Mouse (Mus musculus): ENCODE measurements around the gene Auts2. TPM values are rescaled to one million over a fixed set of nuclear protein-coding genes. Genes with fewer than 3 reads are reported as not detected.

Auts2 gene
- polyA plus RNA-seq, 1 experiment from 2014 or later: 53.4 TPM

DNA sequence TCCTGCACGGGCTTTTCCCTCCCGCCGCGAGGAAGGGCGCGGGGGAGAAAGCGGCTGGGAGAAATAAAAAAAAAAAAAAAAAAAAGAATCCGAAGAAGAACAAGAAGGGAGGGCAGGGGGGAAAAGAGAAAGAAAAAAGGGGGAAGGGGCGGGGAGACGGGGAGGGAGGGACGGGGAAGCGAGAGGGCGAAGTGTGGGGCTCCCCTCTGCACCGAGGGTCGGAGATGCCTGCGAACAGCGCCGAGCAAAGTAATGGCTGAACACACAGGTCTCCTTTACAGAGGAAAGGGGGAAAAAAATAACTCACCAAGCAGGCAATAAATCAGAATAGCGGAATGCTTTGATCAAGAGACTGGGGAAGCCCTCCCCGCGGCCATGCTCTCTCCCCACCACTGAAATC lies 1.2 kb downstream of the Auts2 start:
- H3K4me1 ChIP-seq (ENCODE audit: control insufficient read depth, insufficient read depth, low read length): peaks cover 12% of the 10 kb centered on the region
- ATAC-seq (ENCODE audit: insufficient number of reproducible peaks, low FRiP score, low TSS enrichment, low read depth): no peak
- H3K27ac ChIP-seq (replicated peaks; ENCODE audit: low read depth, low read length): peak overlapping the region; percentile 88
- H3K36me3 ChIP-seq (ENCODE audit: control insufficient read depth, insufficient read depth, low read length): no peaks in the 10 kb centered on the region
- peak; percentile 68 for DNase-seq (ENCODE audit: low spot score)
- H3K27me3 ChIP-seq (ENCODE audit: control insufficient read depth, insufficient read depth, low read length): no peaks in the 10 kb centered on the region
- peak overlapping the region; percentile 90 for H3K9ac ChIP-seq (ENCODE audit: low read length)
- H3K9me3 ChIP-seq (ENCODE audit: control insufficient read depth, low read length): no peaks in the 10 kb centered on the region
- H3K4me2 ChIP-seq (ENCODE audit: low read depth, severe bottlenecking): peak overlapping the region; percentile 78
- 0% methylated on average over 13 of the region's 21 CpGs for WGBS
- H3K4me3 ChIP-seq (ENCODE audit: low read depth, low read length): peak overlapping the region; percentile 83

DNA sequence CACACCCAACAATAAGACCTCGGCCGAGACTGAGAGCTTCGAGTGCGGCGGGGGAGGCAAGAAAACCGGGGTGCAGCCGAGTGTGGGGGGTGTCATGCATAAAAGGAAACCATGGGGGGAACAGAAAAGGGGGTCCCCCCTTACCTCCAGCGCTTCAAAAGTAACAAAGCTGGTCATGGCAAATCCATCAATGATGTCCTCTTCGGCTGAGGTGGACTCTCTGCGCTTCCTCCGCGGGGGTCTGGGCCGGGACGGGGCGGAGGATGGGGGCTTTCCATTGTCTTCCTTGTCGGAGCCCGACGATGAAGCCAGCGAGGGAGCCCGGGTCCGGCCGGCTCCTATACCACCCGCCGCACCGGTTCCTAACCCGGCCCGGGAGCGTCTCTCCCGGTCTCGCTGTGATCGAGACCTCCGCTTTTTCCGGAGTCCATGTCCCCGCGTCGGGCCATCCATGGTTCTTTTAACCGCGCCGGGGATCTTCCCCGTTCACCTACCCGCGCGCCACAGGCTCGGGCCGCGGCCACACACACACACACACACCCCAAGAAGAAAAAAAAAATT lies 1.7 kb downstream of the Auts2 start:
- DNase-seq (ENCODE audit: low spot score): peak; percentile 57
- Histone ChIP-seq H3K36me3 (ENCODE audit: control insufficient read depth, insufficient read depth, low read length) (no peaks in the 10 kb centered on the region), H3K9ac (ENCODE audit: low read length) (peak overlapping the region; percentile 90), H3K4me1 (ENCODE audit: control insufficient read depth, insufficient read depth, low read length) (peaks cover 12% of the 10 kb centered on the region), H3K27ac (replicated peaks; ENCODE audit: low read depth, low read length) (peak overlapping the region; percentile 88), H3K27me3 (ENCODE audit: control insufficient read depth, insufficient read depth, low read length) (no peaks in the 10 kb centered on the region), H3K4me3 (ENCODE audit: low read depth, low read length) (peak overlapping the region; percentile 83), H3K9me3 (ENCODE audit: control insufficient read depth, low read length) (no peaks in the 10 kb centered on the region), H3K4me2 (ENCODE audit: low read depth, severe bottlenecking) (peak overlapping the region; percentile 78)
- under 1% methylated on average over 46 of the region's 46 CpGs for WGBS
- ATAC-seq (ENCODE audit: insufficient number of reproducible peaks, low FRiP score, low TSS enrichment, low read depth): no peak

DNA sequence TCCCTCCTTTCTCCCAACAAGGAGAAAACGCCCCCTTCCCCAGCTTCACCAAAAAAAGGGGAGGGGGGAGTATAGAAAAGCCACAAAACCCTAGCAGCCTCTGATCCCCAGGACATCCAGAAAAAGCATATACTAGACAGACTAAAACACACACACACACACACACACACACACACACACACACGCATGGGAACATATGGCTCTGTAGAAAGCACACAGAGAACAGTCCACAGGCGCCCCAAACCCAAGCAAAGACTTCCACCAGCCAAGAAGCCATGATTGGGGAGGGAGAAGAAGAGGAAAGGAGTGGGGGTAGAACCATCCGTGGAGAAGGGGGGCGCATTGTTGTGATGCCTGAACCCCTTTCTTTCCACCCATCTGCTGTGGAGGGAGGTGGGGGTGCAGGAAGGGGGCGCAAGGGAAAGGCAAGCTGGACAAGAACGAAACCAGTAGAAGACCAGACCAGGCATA lies 2.3 kb downstream of the Auts2 start:
- H3K27ac ChIP-seq (replicated peaks; ENCODE audit: low read depth, low read length): 0 out of 2 replicates have a peak overlapping the region, but pooled peaks have one; percentile 21
- H3K27me3 ChIP-seq (ENCODE audit: control insufficient read depth, insufficient read depth, low read length): no peaks in the 10 kb centered on the region
- H3K36me3 ChIP-seq (ENCODE audit: control insufficient read depth, insufficient read depth, low read length): no peaks in the 10 kb centered on the region
- peak overlapping the region; percentile 83 for H3K4me3 ChIP-seq (ENCODE audit: low read depth, low read length)
- 2% methylated on average over 7 of the region's 7 CpGs for WGBS
- ATAC-seq (ENCODE audit: insufficient number of reproducible peaks, low FRiP score, low TSS enrichment, low read depth) (no peak), DNase-seq (ENCODE audit: low spot score) (no peak)
- H3K9me3 ChIP-seq (ENCODE audit: control insufficient read depth, low read length): no peaks in the 10 kb centered on the region
- H3K4me1 ChIP-seq (ENCODE audit: control insufficient read depth, insufficient read depth, low read length): peaks cover 12% of the 10 kb centered on the region
- peak overlapping the region; percentile 90 for H3K9ac ChIP-seq (ENCODE audit: low read length)
- peak overlapping the region; percentile 78 for H3K4me2 ChIP-seq (ENCODE audit: low read depth, severe bottlenecking)

- DNase-seq (ENCODE audit: low spot score) (no peak), ATAC-seq (ENCODE audit: insufficient number of reproducible peaks, low FRiP score, low TSS enrichment, low read depth) (no peak)
- Histone ChIP-seq H3K9ac (ENCODE audit: low read length) (no peak overlapping the region), H3K9me3 (ENCODE audit: control insufficient read depth, low read length) (no peaks in the 10 kb centered on the region), H3K4me3 (ENCODE audit: low read depth, low read length) (no peak overlapping the region), H3K27me3 (ENCODE audit: control insufficient read depth, insufficient read depth, low read length) (no peaks in the 10 kb centered on the region), H3K4me2 (ENCODE audit: low read depth, severe bottlenecking) (no peak overlapping the region), H3K4me1 (ENCODE audit: control insufficient read depth, insufficient read depth, low read length) (peaks cover 16% of the 10 kb centered on the region), H3K36me3 (ENCODE audit: control insufficient read depth, insufficient read depth, low read length) (no peaks in the 10 kb centered on the region), H3K27ac (replicated peaks; ENCODE audit: low read depth, low read length) (no peak overlapping the region)
- WGBS: 86% methylated on average over 4 of the region's 4 CpGs
These were observed 5.7 kb downstream of the Auts2 start for GRCm38 (mm10) chr5:132537475-132537874.

GRCm38 (mm10) chr5:132526395-132526794 lies 16.7 kb downstream of the Auts2 start:
- 52% methylated on average over 3 of the region's 3 CpGs for WGBS
- Histone ChIP-seq H3K36me3 (ENCODE audit: control insufficient read depth, insufficient read depth, low read length) (no peaks in the 10 kb centered on the region), H3K9ac (ENCODE audit: low read length) (no peak overlapping the region), H3K9me3 (ENCODE audit: control insufficient read depth, low read length) (no peaks in the 10 kb centered on the region), H3K4me3 (ENCODE audit: low read depth, low read length) (no peak overlapping the region), H3K4me1 (ENCODE audit: control insufficient read depth, insufficient read depth, low read length) (peaks cover 41% of the 10 kb centered on the region), H3K27me3 (ENCODE audit: control insufficient read depth, insufficient read depth, low read length) (no peaks in the 10 kb centered on the region), H3K4me2 (ENCODE audit: low read depth, severe bottlenecking) (no peak overlapping the region), H3K27ac (replicated peaks; ENCODE audit: low read depth, low read length) (no peak overlapping the region)
- ATAC-seq (ENCODE audit: insufficient number of reproducible peaks, low FRiP score, low TSS enrichment, low read depth) (no peak), DNase-seq (ENCODE audit: low spot score) (no peak)

DNA sequence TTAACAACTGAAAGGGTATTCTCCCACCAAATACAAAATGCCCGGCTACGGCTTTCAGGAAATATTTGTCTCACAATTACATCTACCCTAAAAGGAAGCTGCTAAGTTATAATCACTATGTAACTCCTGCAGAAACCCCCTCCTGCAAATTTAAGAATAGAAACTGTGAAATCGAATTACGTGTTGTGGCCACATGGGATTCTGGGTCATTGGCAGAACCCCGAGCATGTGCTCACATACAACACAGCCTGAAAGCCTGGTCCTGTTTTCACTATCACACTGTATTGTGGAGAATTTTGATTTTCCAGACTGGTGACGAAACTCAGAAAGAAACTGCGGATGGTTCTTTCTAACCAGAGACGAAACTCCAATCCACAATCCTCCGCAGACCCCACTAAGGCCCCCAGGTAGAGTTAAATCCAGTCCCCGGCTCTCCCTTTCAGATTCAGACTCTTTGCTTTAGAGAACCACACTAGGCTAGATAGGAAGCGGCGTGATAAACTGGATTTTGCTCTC lies 21.7 kb downstream of the Auts2 start:
- H3K9ac ChIP-seq (ENCODE audit: low read length): no peak overlapping the region
- peaks cover 41% of the 10 kb centered on the region for H3K4me1 ChIP-seq (ENCODE audit: control insufficient read depth, insufficient read depth, low read length)
- ATAC-seq (ENCODE audit: insufficient number of reproducible peaks, low FRiP score, low TSS enrichment, low read depth) (no peak), DNase-seq (ENCODE audit: low spot score) (no peak)
- no peak overlapping the region for H3K27ac ChIP-seq (replicated peaks; ENCODE audit: low read depth, low read length)
- WGBS: 57% methylated on average over 12 of the region's 12 CpGs
- H3K36me3 ChIP-seq (ENCODE audit: control insufficient read depth, insufficient read depth, low read length): no peaks in the 10 kb centered on the region
- no peaks in the 10 kb centered on the region for H3K27me3 ChIP-seq (ENCODE audit: control insufficient read depth, insufficient read depth, low read length)
- no peaks in the 10 kb centered on the region for H3K9me3 ChIP-seq (ENCODE audit: control insufficient read depth, low read length)
- no peak overlapping the region for H3K4me3 ChIP-seq (ENCODE audit: low read depth, low read length)
- no peak overlapping the region for H3K4me2 ChIP-seq (ENCODE audit: low read depth, severe bottlenecking)

GRCm38 (mm10) chr5:132517879-132518278 lies 25.3 kb downstream of the Auts2 start:
- Histone ChIP-seq H3K27ac (replicated peaks; ENCODE audit: low read depth, low read length) (no peak overlapping the region), H3K4me2 (ENCODE audit: low read depth, severe bottlenecking) (no peak overlapping the region), H3K9ac (ENCODE audit: low read length) (no peak overlapping the region), H3K36me3 (ENCODE audit: control insufficient read depth, insufficient read depth, low read length) (no peaks in the 10 kb centered on the region), H3K9me3 (ENCODE audit: control insufficient read depth, low read length) (no peaks in the 10 kb centered on the region), H3K27me3 (ENCODE audit: control insufficient read depth, insufficient read depth, low read length) (no peaks in the 10 kb centered on the region), H3K4me3 (ENCODE audit: low read depth, low read length) (no peak overlapping the region), H3K4me1 (ENCODE audit: control insufficient read depth, insufficient read depth, low read length) (peaks cover 40% of the 10 kb centered on the region)
- WGBS: 48% methylated on average over 6 of the region's 6 CpGs
- DNase-seq (ENCODE audit: low spot score) (no peak), ATAC-seq (ENCODE audit: insufficient number of reproducible peaks, low FRiP score, low TSS enrichment, low read depth) (no peak)

DNA sequence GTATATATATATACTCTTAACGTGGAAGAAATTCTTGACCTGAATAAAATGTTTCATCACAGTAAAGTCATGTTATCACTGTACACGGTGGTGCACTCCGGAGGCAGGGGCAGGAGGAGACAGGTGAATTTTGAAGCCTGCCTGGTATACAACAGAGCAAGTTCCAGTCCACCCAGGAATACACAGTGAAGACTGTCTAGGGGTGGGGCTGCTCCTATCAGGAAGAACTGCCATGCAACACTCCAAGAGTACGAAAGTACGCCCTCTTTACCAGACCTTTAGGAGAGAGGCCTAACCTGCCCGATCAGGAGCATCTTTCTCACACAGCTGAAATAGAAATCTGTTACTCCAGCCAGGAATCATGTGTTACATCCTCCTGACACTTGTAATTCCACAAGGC lies 28.6 kb downstream of the Auts2 start:
- Histone ChIP-seq H3K4me1 (ENCODE audit: control insufficient read depth, insufficient read depth, low read length) (peaks cover 22% of the 10 kb centered on the region), H3K27ac (replicated peaks; ENCODE audit: low read depth, low read length) (no peak overlapping the region), H3K4me3 (ENCODE audit: low read depth, low read length) (no peak overlapping the region), H3K27me3 (ENCODE audit: control insufficient read depth, insufficient read depth, low read length) (no peaks in the 10 kb centered on the region), H3K4me2 (ENCODE audit: low read depth, severe bottlenecking) (no peak overlapping the region), H3K36me3 (ENCODE audit: control insufficient read depth, insufficient read depth, low read length) (no peaks in the 10 kb centered on the region), H3K9ac (ENCODE audit: low read length) (no peak overlapping the region), H3K9me3 (ENCODE audit: control insufficient read depth, low read length) (no peaks in the 10 kb centered on the region)
- 86% methylated on average over 6 of the region's 6 CpGs for WGBS
- no peak for ATAC-seq (ENCODE audit: insufficient number of reproducible peaks, low FRiP score, low TSS enrichment, low read depth)
- no peak for DNase-seq (ENCODE audit: low spot score)

DNA sequence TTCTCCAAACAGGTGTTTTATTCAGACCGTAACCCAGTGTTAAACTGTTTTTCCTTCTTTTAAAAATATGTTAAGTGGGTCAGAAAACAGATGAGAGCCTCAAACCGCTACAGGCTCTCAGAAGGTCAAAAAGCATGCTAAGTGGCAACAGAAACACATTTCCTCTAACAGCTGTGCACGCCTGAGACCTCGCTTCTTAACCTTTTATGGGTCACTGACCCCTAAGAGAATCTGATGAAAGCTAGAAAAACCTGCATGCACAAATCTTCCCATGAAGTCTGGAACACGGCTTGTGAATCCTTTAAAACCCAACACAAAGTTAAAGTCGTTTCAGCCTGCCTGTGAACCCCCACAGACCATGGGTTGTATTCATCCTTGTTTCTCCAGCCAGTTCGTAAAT lies 29.9 kb downstream of the Auts2 start:
- Histone ChIP-seq H3K4me1 (ENCODE audit: control insufficient read depth, insufficient read depth, low read length) (peaks cover 14% of the 10 kb centered on the region), H3K27me3 (ENCODE audit: control insufficient read depth, insufficient read depth, low read length) (no peaks in the 10 kb centered on the region), H3K4me2 (ENCODE audit: low read depth, severe bottlenecking) (no peak overlapping the region), H3K4me3 (ENCODE audit: low read depth, low read length) (no peak overlapping the region), H3K27ac (replicated peaks; ENCODE audit: low read depth, low read length) (no peak overlapping the region), H3K9me3 (ENCODE audit: control insufficient read depth, low read length) (no peaks in the 10 kb centered on the region), H3K36me3 (ENCODE audit: control insufficient read depth, insufficient read depth, low read length) (no peaks in the 10 kb centered on the region), H3K9ac (ENCODE audit: low read length) (no peak overlapping the region)
- 35% methylated on average over 7 of the region's 7 CpGs for WGBS
- ATAC-seq (ENCODE audit: insufficient number of reproducible peaks, low FRiP score, low TSS enrichment, low read depth) (no peak), DNase-seq (ENCODE audit: low spot score) (no peak)

Measured in limb, embryonic 11.5 days (tissue).